Mouse (Mus musculus) hindbrain, embryonic 16.5 days (tissue): ENCODE measurements around the gene Btg3. TPM values are rescaled to one million over a fixed set of nuclear protein-coding genes. Genes with fewer than 3 reads are reported as not detected.
A peak's percentile ranks its signal among the peaks of the same experiment; 100 is the strongest.

Source experiments
- ATAC-seq: fragments of 200-750 bp; cut with Nextera tagmentation; 2 replicates; pipeline ENCODE4 v1.8.0; 2017; ENCODE audit warnings: moderate TSS enrichment, moderate library complexity
- H3K27ac ChIP-seq: fragments of 300-500 bp; sonication (generic); 2 replicates; pipeline ENCODE4 v1.5.1; 2014; ENCODE audit warnings: low read depth, mild to moderate bottlenecking, control low read depth, low read length, moderate library complexity
- H3K27me3 ChIP-seq: fragments of 300-500 bp; sonication (generic); replicated peaks from 2 replicates; pipeline ENCODE4 v1.6.1; 2014; ENCODE audit warnings: low read length; ENCODE audit not compliant: control insufficient read depth, insufficient read depth
- H3K36me3 ChIP-seq: fragments of 300-500 bp; sonication (generic); 2 replicates; pipeline ENCODE4 v1.6.1; 2014; ENCODE audit warnings: mild to moderate bottlenecking, low read length, moderate library complexity, mixed read lengths; ENCODE audit not compliant: control insufficient read depth, insufficient read depth
- H3K4me1 ChIP-seq: fragments of 300-500 bp; sonication (generic); 2 replicates; pipeline ENCODE4 v1.6.1; 2014; ENCODE audit warnings: low read depth, low read length; ENCODE audit not compliant: control insufficient read depth, insufficient read depth
- H3K4me2 ChIP-seq: fragments of 300-500 bp; sonication (generic); 2 replicates; pipeline ENCODE4 v1.6.1; 2014; ENCODE audit warnings: mild to moderate bottlenecking, low read length, control low read depth, moderate library complexity
- H3K4me3 ChIP-seq: fragments of 300-500 bp; sonication (generic); 2 replicates; pipeline ENCODE4 v1.5.1; 2014; ENCODE audit warnings: mild to moderate bottlenecking, low read length, control low read depth, moderate library complexity
- H3K9ac ChIP-seq: fragments of 300-500 bp; sonication (generic); 2 replicates; pipeline ENCODE4 v1.6.1; 2014; ENCODE audit warnings: low read depth, mild to moderate bottlenecking, control low read depth, low read length, moderate library complexity
- H3K9me3 ChIP-seq: fragments of 300-500 bp; sonication (generic); 2 replicates; pipeline ENCODE4 v1.6.1; 2014; ENCODE audit warnings: mild to moderate bottlenecking, low read length, moderate library complexity; ENCODE audit not compliant: control insufficient read depth
- WGBS: fragments of 180-500 bp; shearing (Covaris S2); extraction: QIAGEN DNeasy Blood & Tissue Kit; methylation state at CpG from one replicate; pipeline ENCODE4 v1.1.7; 2014; 5-methylcytosine and 5-hydroxymethylcytosine counted together
- polyA plus RNA-seq: library from polyadenylated mRNA; unstranded; fragments of >200 nt; fragmentation: Nextera tagmentation; extraction: Ambion mirVana; gene quantifications from 2 replicates; pipeline ENCODE4 v1.2.1, GENCODE M21; 2015

Gene Btg3
- polyA plus RNA-seq, 1 experiment from 2014 or later: 10.5 TPM

- WGBS: 94% methylated on average over 12 of the region's 12 CpGs
- no peak for ATAC-seq
Measured at GRCm38 (mm10) chr16:78327999-78328398, 49.0 kb downstream of the Btg3 start.

GRCm38 (mm10) chr16:78327562-78327961, 49.4 kb downstream of the Btg3 start:
- Histone ChIP-seq H3K9me3 (no peaks in the 10 kb centered on the region), H3K36me3 (peaks cover 12% of the 10 kb centered on the region), H3K4me3 (no peak overlapping the region), H3K27ac (no peak overlapping the region), H3K4me2 (no peak overlapping the region), H3K27me3 (no peaks in the 10 kb centered on the region), H3K9ac (no peak overlapping the region), H3K4me1 (peaks cover 2% of the 10 kb centered on the region)
- ATAC-seq: no peak
- WGBS: 90% methylated on average over 7 of the region's 7 CpGs

More at GRCm38 (mm10) chr16:78327999-78328398, 49.0 kb downstream of the Btg3 start:
- no peaks in the 10 kb centered on the region for H3K27me3 ChIP-seq
- no peak overlapping the region for H3K4me3 ChIP-seq
- H3K9me3 ChIP-seq: no peaks in the 10 kb centered on the region
- peaks cover 16% of the 10 kb centered on the region for H3K36me3 ChIP-seq
- H3K4me1 ChIP-seq: no peaks in the 10 kb centered on the region
- H3K27ac ChIP-seq: no peak overlapping the region
- H3K9ac ChIP-seq: no peak overlapping the region
- H3K4me2 ChIP-seq: no peak overlapping the region

- H3K9ac ChIP-seq: no peak overlapping the region
- ATAC-seq: no peak
- 78% methylated on average over 27 of the region's 27 CpGs for WGBS
- H3K4me2 ChIP-seq: no peak overlapping the region
- H3K27me3 ChIP-seq: no peaks in the 10 kb centered on the region
- H3K27ac ChIP-seq: no peak overlapping the region
- H3K36me3 ChIP-seq: peaks cover 11% of the 10 kb centered on the region
- no peaks in the 10 kb centered on the region for H3K9me3 ChIP-seq
- peaks cover 14% of the 10 kb centered on the region for H3K4me1 ChIP-seq
- H3K4me3 ChIP-seq: no peak overlapping the region
Measured at GRCm38 (mm10) chr16:78325972-78326848, 50.8 kb downstream of the Btg3 start.

GRCm38 (mm10) chr16:78322140-78322539, 54.9 kb downstream of the Btg3 start:
- Histone ChIP-seq H3K9ac (no peak overlapping the region), H3K27me3 (no peaks in the 10 kb centered on the region), H3K27ac (peak overlapping the region; percentile 44; the same call in 1 of the 2 replicates), H3K36me3 (peaks cover 6% of the 10 kb centered on the region), H3K9me3 (no peaks in the 10 kb centered on the region), H3K4me3 (no peak overlapping the region), H3K4me1 (peaks cover 14% of the 10 kb centered on the region), H3K4me2 (peak overlapping the region; percentile 43)
- 7% methylated on average over 7 of the region's 7 CpGs for WGBS
- peak; percentile 56 for ATAC-seq

- H3K9ac ChIP-seq: no peak overlapping the region
- H3K4me2 ChIP-seq: peak overlapping the region; percentile 43
- H3K9me3 ChIP-seq: no peaks in the 10 kb centered on the region
- 0 out of 2 replicates have a peak, but pooled peaks have one; percentile 18 for ATAC-seq
- H3K27me3 ChIP-seq: no peaks in the 10 kb centered on the region
- no peak overlapping the region for H3K4me3 ChIP-seq
- peaks cover 14% of the 10 kb centered on the region for H3K4me1 ChIP-seq
- 7% methylated on average over 7 of the region's 7 CpGs for WGBS
- 0 out of 2 replicates have a peak overlapping the region, but pooled peaks have one; percentile 31 for H3K27ac ChIP-seq
- H3K36me3 ChIP-seq: peaks cover 4% of the 10 kb centered on the region; the same call in 1 of the 2 replicates
Measured at GRCm38 (mm10) chr16:78321559-78321958, 55.4 kb downstream of the Btg3 start.

GRCm38 (mm10) chr16:78319711-78320110, 57.3 kb downstream of the Btg3 start:
- Histone ChIP-seq H3K4me2 (no peak overlapping the region), H3K9ac (no peak overlapping the region), H3K36me3 (no peaks in the 10 kb centered on the region), H3K27ac (no peak overlapping the region), H3K9me3 (no peaks in the 10 kb centered on the region), H3K4me3 (no peak overlapping the region), H3K4me1 (peaks cover 14% of the 10 kb centered on the region), H3K27me3 (no peaks in the 10 kb centered on the region)
- 71% methylated on average over 7 of the region's 7 CpGs for WGBS
- ATAC-seq: no peak

- no peak overlapping the region for H3K9ac ChIP-seq
- H3K4me3 ChIP-seq: no peak overlapping the region
- no peaks in the 10 kb centered on the region for H3K36me3 ChIP-seq
- WGBS: 84% methylated on average over 7 of the region's 7 CpGs
- H3K9me3 ChIP-seq: no peaks in the 10 kb centered on the region
- no peak overlapping the region for H3K27ac ChIP-seq
- H3K4me1 ChIP-seq: peaks cover 22% of the 10 kb centered on the region
- no peaks in the 10 kb centered on the region for H3K27me3 ChIP-seq
- H3K4me2 ChIP-seq: no peak overlapping the region
- no peak for ATAC-seq
Measured at GRCm38 (mm10) chr16:78317960-78318359, 59.0 kb downstream of the Btg3 start.

- no peak overlapping the region for H3K9ac ChIP-seq
- no peaks in the 10 kb centered on the region for H3K27me3 ChIP-seq
- no peak for ATAC-seq
- H3K9me3 ChIP-seq: no peaks in the 10 kb centered on the region
- no peaks in the 10 kb centered on the region for H3K36me3 ChIP-seq
- no peak overlapping the region for H3K4me3 ChIP-seq
- H3K4me2 ChIP-seq: no peak overlapping the region
- H3K4me1 ChIP-seq: peaks cover 13% of the 10 kb centered on the region
- H3K27ac ChIP-seq: no peak overlapping the region
- 85% methylated on average over 9 of the region's 9 CpGs for WGBS
Measured at GRCm38 (mm10) chr16:78316849-78317248, 60.1 kb downstream of the Btg3 start.

- H3K9ac ChIP-seq: no peak overlapping the region
- H3K4me2 ChIP-seq: peak overlapping the region; percentile 25
- WGBS: 27% methylated on average over 6 of the region's 6 CpGs
- no peak overlapping the region for H3K27ac ChIP-seq
- no peaks in the 10 kb centered on the region; the same call in 1 of the 2 replicates for H3K36me3 ChIP-seq
- no peak for ATAC-seq
- no peaks in the 10 kb centered on the region for H3K27me3 ChIP-seq
- H3K9me3 ChIP-seq: no peaks in the 10 kb centered on the region
- peaks cover 8% of the 10 kb centered on the region for H3K4me1 ChIP-seq
- H3K4me3 ChIP-seq: 0 out of 2 replicates have a peak overlapping the region, but pooled peaks have one; percentile 2
Measured at GRCm38 (mm10) chr16:78314026-78314425, 63.0 kb downstream of the Btg3 start.
